Mouse (Mus musculus) brown adipose tissue, adult 24 weeks (tissue): ENCODE data around the gene Psors1c2. TPM values are rescaled to one million over a fixed set of nuclear protein-coding genes. Genes with fewer than 3 reads are reported as not detected.
"Not testable (repeated sequence)": the region's sequence is repeated elsewhere in the genome, so short reads cannot be mapped to it uniquely, and the experiment has no call there.

ENCODE experiments used
- H3K27ac ChIP-seq: fragments of 200-500 bp; replicated peaks from 2 replicates; pipeline ENCODE4 v1.5.1; 2012; ENCODE audit warnings: low read depth, mild to moderate bottlenecking, low read length
- H3K4me1 ChIP-seq: fragments of 200-500 bp; 2 replicates; pipeline ENCODE4 v1.6.1; 2012; ENCODE audit warnings: low read length, mixed read lengths; ENCODE audit not compliant: control insufficient read depth, insufficient read depth, insufficient read length
- H3K4me3 ChIP-seq: fragments of 200-500 bp; 2 replicates; pipeline ENCODE4 v1.5.1; 2012; ENCODE audit warnings: low read depth, mild to moderate bottlenecking, low read length, moderate library complexity; ENCODE audit not compliant: insufficient read depth
- polyA plus RNA-seq: library from polyadenylated mRNA; stranded (reverse); fragments of >200 nt; gene quantifications from 2 replicates; pipeline ENCODE4 v1.2.4, GENCODE M21; 2012; ENCODE audit not compliant: missing spikeins, insufficient read depth, insufficient read length

Gene Psors1c2
- polyA plus RNA-seq = not detected in 2 replicates

GRCm38 (mm10) chr17:35532901-35533300 lies at the start of gene Psors1c2:
Gene Psors1c2 (plus strand): TSS chr17:35533201.
- Histone ChIP-seq H3K27ac (no peak within 1 kb of the TSS), H3K4me1 (no peaks in the 10 kb centered on the region), H3K4me3 (no peak within 1 kb of the TSS)

DNA sequence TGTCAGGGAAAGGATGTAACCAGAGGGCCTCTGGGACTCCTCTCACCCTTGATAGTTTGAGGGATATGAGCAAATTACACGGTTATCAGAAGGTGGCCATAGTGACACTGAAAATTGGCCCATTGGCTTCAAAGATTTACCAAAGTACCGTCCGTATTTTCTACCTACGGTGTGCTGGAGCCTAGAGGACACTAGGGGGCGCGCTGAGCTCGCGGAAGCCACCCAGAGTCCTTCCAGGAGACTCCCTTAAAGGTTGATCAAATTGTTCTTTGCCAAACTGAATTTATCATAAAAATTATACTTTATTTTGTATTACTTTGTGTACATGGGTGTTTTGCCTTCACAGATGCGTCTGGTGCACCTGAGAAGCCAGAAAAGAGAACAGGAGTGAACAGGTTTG lies 48.9 kb upstream of the Psors1c2 start:
- Histone ChIP-seq H3K4me1 (no peaks in the 10 kb centered on the region), H3K27ac (no peak overlapping the region), H3K4me3 (no peak overlapping the region)

GRCm38 (mm10) chr17:35485702-35486101 lies 47.3 kb upstream of the Psors1c2 start:
- H3K27ac ChIP-seq = no peak overlapping the region
- no peak overlapping the region for H3K4me3 ChIP-seq
- H3K4me1 ChIP-seq = no peaks in the 10 kb centered on the region

GRCm38 (mm10) chr17:35486726-35487125 lies 46.3 kb upstream of the Psors1c2 start:
- Histone ChIP-seq H3K27ac (no peak overlapping the region), H3K4me1 (no peaks in the 10 kb centered on the region)

DNA sequence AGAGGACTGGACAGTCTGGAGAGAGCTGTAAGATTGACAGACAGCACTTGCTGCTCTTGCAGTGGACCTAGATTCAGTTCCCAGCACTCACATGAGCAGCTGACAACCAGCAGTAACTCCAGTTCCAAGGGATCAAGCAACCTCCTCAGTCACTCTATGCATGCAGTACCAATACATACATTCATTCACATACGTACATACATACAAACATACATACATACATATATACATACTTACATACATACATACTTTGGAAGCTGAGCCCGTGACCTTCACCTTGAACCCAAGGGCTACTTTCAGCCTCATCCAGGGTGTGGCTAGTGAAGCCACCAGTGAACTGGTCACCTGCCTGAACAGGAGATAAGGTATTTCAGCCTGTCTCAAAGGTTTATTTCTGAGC lies 45.0 kb upstream of the Psors1c2 start:
- Histone ChIP-seq H3K4me3 (no peak overlapping the region), H3K4me1 (no peaks in the 10 kb centered on the region), H3K27ac (no peak overlapping the region)

More at GRCm38 (mm10) chr17:35486726-35487125, 46.3 kb upstream of the Psors1c2 start:
- no peak overlapping the region for H3K4me3 ChIP-seq

- Histone ChIP-seq H3K4me3 (no peak overlapping the region), H3K27ac (no peak overlapping the region), H3K4me1 (no peaks in the 10 kb centered on the region)
Measured at GRCm38 (mm10) chr17:35490320-35490719, 42.7 kb upstream of the Psors1c2 start.

GRCm38 (mm10) chr17:35497124-35497523 lies 35.9 kb upstream of the Psors1c2 start:
- Histone ChIP-seq H3K4me3 (no peak overlapping the region), H3K4me1 (no peaks in the 10 kb centered on the region), H3K27ac (no peak overlapping the region)

- Histone ChIP-seq H3K4me3 (no peak overlapping the region), H3K4me1 (no peaks in the 10 kb centered on the region)
Measured at GRCm38 (mm10) chr17:35502226-35502625, 30.8 kb upstream of the Psors1c2 start.

DNA sequence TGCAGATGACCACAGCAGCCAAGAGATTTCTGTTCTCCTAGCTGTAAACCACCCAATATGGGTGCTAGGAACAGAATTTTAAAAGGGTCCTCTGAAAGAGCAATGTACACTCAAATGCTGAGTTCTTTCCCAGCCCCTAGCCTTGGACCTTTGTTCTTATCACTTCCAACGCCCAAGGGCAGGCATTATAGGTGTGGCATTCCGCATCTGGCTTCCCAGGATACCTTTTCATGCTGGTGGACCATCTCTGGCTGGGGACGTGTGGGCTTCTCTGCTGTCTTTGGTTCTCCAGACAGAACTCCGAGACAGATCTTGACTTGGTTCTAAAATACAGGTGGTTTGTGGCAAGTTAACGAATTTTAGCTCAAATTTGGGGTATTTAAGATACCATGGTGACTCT lies 30.2 kb upstream of the Psors1c2 start:
- Histone ChIP-seq H3K4me1 (no peaks in the 10 kb centered on the region), H3K27ac (no peak overlapping the region), H3K4me3 (no peak overlapping the region)

More at GRCm38 (mm10) chr17:35502226-35502625, 30.8 kb upstream of the Psors1c2 start:
- H3K27ac ChIP-seq = no peak overlapping the region

- no peak overlapping the region for H3K4me3 ChIP-seq
- H3K4me1 ChIP-seq = no peaks in the 10 kb centered on the region
- H3K27ac ChIP-seq = no peak overlapping the region
Measured at GRCm38 (mm10) chr17:35503849-35504248, 29.2 kb upstream of the Psors1c2 start.

- Histone ChIP-seq H3K4me3 (no peak overlapping the region), H3K27ac (no peak overlapping the region), H3K4me1 (no peaks in the 10 kb centered on the region)
Measured at GRCm38 (mm10) chr17:35504628-35505481, 28.1 kb upstream of the Psors1c2 start.

GRCm38 (mm10) chr17:35505776-35506175 lies 27.2 kb upstream of the Psors1c2 start, which contains the start of gene Pou5f1:
Gene Pou5f1 (plus strand): TSS chr17:35506018.
- Histone ChIP-seq H3K27ac (no peak within 1 kb of the TSS), H3K4me3 (no peak within 1 kb of the TSS)

DNA sequence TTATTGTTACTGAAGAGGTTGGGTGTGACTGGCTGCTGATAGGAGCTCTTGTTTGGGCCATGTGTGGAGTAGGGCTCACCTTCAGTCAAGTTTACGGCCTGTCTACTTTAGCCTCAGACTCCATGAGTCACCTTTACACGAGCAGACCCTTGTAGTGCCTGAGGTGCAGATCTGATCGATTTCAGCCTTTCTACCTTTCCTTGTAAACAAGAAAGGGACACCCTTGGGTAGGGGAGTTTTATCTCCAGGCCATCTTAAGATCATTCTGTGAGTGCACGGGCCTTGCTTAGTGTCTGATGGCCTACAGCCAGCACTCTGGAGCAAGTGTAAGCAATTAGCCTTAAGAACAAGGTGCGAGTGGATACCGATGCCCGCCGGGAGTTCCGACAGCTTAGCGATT lies 26.1 kb upstream of the Psors1c2 start:
- Histone ChIP-seq H3K27ac (no peak overlapping the region), H3K4me3 (no peak overlapping the region), H3K4me1 (no peaks in the 10 kb centered on the region)

More at GRCm38 (mm10) chr17:35505776-35506175, 27.2 kb upstream of the Psors1c2 start, which contains the start of gene Pou5f1:
- H3K4me1 ChIP-seq = no peaks in the 10 kb centered on the region

GRCm38 (mm10) chr17:35507556-35508260 lies 25.3 kb upstream of the Psors1c2 start:
- H3K27ac ChIP-seq = no peak overlapping the region
- H3K4me1 ChIP-seq = no peaks in the 10 kb centered on the region
- H3K4me3 ChIP-seq = no peak overlapping the region

GRCm38 (mm10) chr17:35508279-35508678 lies 24.7 kb upstream of the Psors1c2 start:
- H3K4me1 ChIP-seq, H3K4me3 ChIP-seq, H3K27ac ChIP-seq: not testable (repeated sequence)
